Comparison of ENCODE assay signal across 7 mouse cellular contexts in the genomic region with DNA sequence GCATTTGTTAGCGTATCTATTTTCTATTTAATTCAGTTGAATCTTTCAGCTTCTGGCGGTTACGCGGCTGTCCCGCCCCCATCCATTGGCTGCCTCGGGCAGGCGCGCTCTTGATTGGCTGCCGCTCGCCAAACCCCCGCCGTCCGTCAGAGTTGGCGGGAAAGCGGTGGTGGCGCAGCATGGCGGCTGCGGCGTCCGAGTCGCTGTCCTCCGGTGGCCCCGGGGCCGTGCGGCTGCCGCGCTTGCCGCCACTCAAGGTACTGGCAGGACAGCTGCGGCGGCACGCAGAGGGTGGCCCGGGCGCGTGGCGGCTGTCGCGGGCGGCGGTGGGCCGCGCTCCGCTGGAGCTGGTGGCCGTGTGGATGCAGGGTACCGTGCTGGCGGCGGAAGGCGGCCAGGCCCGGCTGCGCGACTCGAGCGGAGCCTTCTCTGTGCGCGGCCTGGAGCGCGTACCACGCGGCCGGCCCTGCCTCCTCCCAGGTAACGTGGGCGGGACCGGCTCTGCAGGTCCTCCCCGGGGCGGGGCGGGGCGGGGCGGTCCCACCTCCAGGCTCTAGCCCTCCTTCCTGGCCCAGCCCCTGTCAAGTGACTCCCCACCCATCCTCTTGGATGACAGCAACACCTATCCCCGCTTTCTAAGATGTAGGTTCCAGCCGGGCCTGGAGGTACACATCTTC. TPM values are rescaled to one million over a fixed set of nuclear protein-coding genes. Genes with fewer than 3 reads are reported as not detected.
DNase-seq lines count a peak whose midpoint lies in the region; ATAC-seq lines count a peak whose summit lies in the region.

A gene (plus strand): TSS at position 149 of the 677 bp plus-strand sequence.

- H3K27me3 ChIP-seq in embryonic facial prominence, embryonic 10.5 days (replicated peaks; ENCODE audit: low read depth, poor library complexity, severe bottlenecking): peaks cover 6% of the 10 kb centered on the region
- H3K27me3 ChIP-seq in limb, embryonic 10.5 days (ENCODE audit: low read depth, poor library complexity, severe bottlenecking): 0 out of 2 replicates have a peak, but pooled peaks cover 7% of the 10 kb centered on the region
- H3K27me3 ChIP-seq in midbrain, embryonic 12.5 days: peaks cover 6% of the 10 kb centered on the region

- DNase-seq in adrenal gland, postnatal 14 days: peak; percentile 93
- DNase-seq in embryonic facial prominence, embryonic 10.5 days (ENCODE audit: low spot score): peak; percentile 93
- peak; percentile 99 for DNase-seq in heart, adult 11 months
- DNase-seq in kidney, adult 18-20 months: peak; percentile 87
- peak; percentile 92 for DNase-seq in limb, embryonic 10.5 days (ENCODE audit: low spot score)
- peak; percentile 69 for DNase-seq in skeletal muscle tissue, adult 2 months (ENCODE audit: low read depth, low spot score)

- H3K4me3 ChIP-seq in embryonic facial prominence, embryonic 10.5 days: peak within 1 kb of the TSS; percentile 77
- peak within 1 kb of the TSS; percentile 90 for H3K4me3 ChIP-seq in limb, embryonic 10.5 days
- peak within 1 kb of the TSS; percentile 82 for H3K4me3 ChIP-seq in midbrain, embryonic 12.5 days

- H3K4me2 ChIP-seq in midbrain, embryonic 12.5 days (replicated peaks): peak within 1 kb of the TSS; percentile 95

- H3K27ac ChIP-seq in embryonic facial prominence, embryonic 10.5 days (replicated peaks): peak within 1 kb of the TSS; percentile 95
- peak within 1 kb of the TSS; percentile 97 for H3K27ac ChIP-seq in limb, embryonic 10.5 days
- peak within 1 kb of the TSS; percentile 62; the same call in 1 of the 2 replicates for H3K27ac ChIP-seq in midbrain, embryonic 12.5 days (replicated peaks)

- WGBS in embryonic facial prominence, embryonic 10.5 days: under 1% methylated on average over 69 of the region's 69 CpGs
- WGBS in limb, embryonic 10.5 days: under 1% methylated on average over 67 of the region's 69 CpGs
- WGBS in midbrain, embryonic 12.5 days: under 1% methylated on average over 53 of the region's 69 CpGs

- peak within 1 kb of the TSS; percentile 70 for H3K9ac ChIP-seq in midbrain, embryonic 12.5 days (replicated peaks)

- H3K36me3 ChIP-seq in embryonic facial prominence, embryonic 10.5 days (replicated peaks): peaks cover 10% of the 10 kb centered on the region
- peaks cover 8% of the 10 kb centered on the region for H3K36me3 ChIP-seq in limb, embryonic 10.5 days
- no peaks in the 10 kb centered on the region for H3K36me3 ChIP-seq in midbrain, embryonic 12.5 days

- peak; percentile 94 for ATAC-seq in midbrain, embryonic 12.5 days (ENCODE audit: low FRiP score, low read depth)

- H3K9me3 ChIP-seq in embryonic facial prominence, embryonic 10.5 days: no peaks in the 10 kb centered on the region
- no peaks in the 10 kb centered on the region for H3K9me3 ChIP-seq in limb, embryonic 10.5 days (replicated peaks)
- H3K9me3 ChIP-seq in midbrain, embryonic 12.5 days: no peaks in the 10 kb centered on the region

- peaks cover 43% of the 10 kb centered on the region for H3K4me1 ChIP-seq in embryonic facial prominence, embryonic 10.5 days
- peaks cover 52% of the 10 kb centered on the region for H3K4me1 ChIP-seq in limb, embryonic 10.5 days
- H3K4me1 ChIP-seq in midbrain, embryonic 12.5 days: peaks cover 30% of the 10 kb centered on the region

RNA-seq across cellular contexts. Expression of the gene that starts here (rescaled TPM):
- 1.5 and 1.6 TPM in 2 replicates for total RNA-seq in adrenal gland, postnatal 14 days (2021)
- 4.6 and 4.8 TPM in 2 replicates for polyA plus RNA-seq in embryonic facial prominence, embryonic 10.5 days (2016; fragmentation: Nextera tagmentation; extraction: Ambion mirVana)
- polyA plus RNA-seq in limb, embryonic 10.5 days (2016; fragmentation: Nextera tagmentation; extraction: Ambion mirVana): 4.2 and 4.8 TPM in 2 replicates
- polyA plus RNA-seq in midbrain, embryonic 12.5 days (2016; fragmentation: Nextera tagmentation; extraction: Ambion mirVana): 2.8 and 3.5 TPM in 2 replicates

Comparison
In these comparisons a context has a peak if more than half of its experiments do, and no peak if none do; other contexts are left out.
1. Peak in every context shown above with its lines: DNase-seq, ATAC-seq, H3K4me3 ChIP-seq and H3K27ac ChIP-seq.